Mouse (Mus musculus): ENCODE data around the gene Rnf43.

Gene Rnf43

GRCm38 (mm10) chr11:87709513-87710261 lies 47.2 kb downstream of the Rnf43 start:
- DNase-seq (ENCODE audit: low read depth in 2 of 2, low spot score in 2 of 2), result no peak

- DNase-seq (ENCODE audit: low read depth in 2 of 2, low spot score in 2 of 2), result no peak
Observed at GRCm38 (mm10) chr11:87710262-87710615, 47.7 kb downstream of the Rnf43 start.

GRCm38 (mm10) chr11:87712188-87712587 lies 49.7 kb downstream of the Rnf43 start:
- DNase-seq (ENCODE audit: low read depth in 2 of 2, low spot score in 2 of 2), result no peak

- DNase-seq (ENCODE audit: low read depth in 2 of 2, low spot score in 2 of 2), result no peak
Observed at GRCm38 (mm10) chr11:87715999-87716398, 53.5 kb downstream of the Rnf43 start.

GRCm38 (mm10) chr11:87719526-87719925 lies 57.0 kb downstream of the Rnf43 start:
- no peak for DNase-seq (ENCODE audit: low read depth in 2 of 2, low spot score in 2 of 2)

- peak; percentile 53 to 65 for DNase-seq (ENCODE audit: low read depth in 2 of 2, low spot score in 2 of 2)
Observed at GRCm38 (mm10) chr11:87720324-87720723, 57.8 kb downstream of the Rnf43 start.

GRCm38 (mm10) chr11:87720839-87721238 lies 58.3 kb downstream of the Rnf43 start:
- peak; percentile 74 to 80 for DNase-seq (ENCODE audit: low read depth in 2 of 2, low spot score in 2 of 2)

GRCm38 (mm10) chr11:87722168-87722567 lies 59.6 kb downstream of the Rnf43 start:
- DNase-seq (ENCODE audit: low read depth in 2 of 2, low spot score in 2 of 2), result no peak

- no peak for DNase-seq (ENCODE audit: low read depth in 2 of 2, low spot score in 2 of 2)
Observed at GRCm38 (mm10) chr11:87722891-87723290, 60.4 kb downstream of the Rnf43 start.

- no peak for DNase-seq (ENCODE audit: low read depth in 2 of 2, low spot score in 2 of 2)
Observed at GRCm38 (mm10) chr11:87725515-87725914, 63.0 kb downstream of the Rnf43 start.

- DNase-seq (ENCODE audit: low read depth in 2 of 2, low spot score in 2 of 2), result no peak
Observed at GRCm38 (mm10) chr11:87725964-87726562, 63.5 kb downstream of the Rnf43 start.

GRCm38 (mm10) chr11:87727021-87727420 lies 64.5 kb downstream of the Rnf43 start:
- no peak for DNase-seq (ENCODE audit: low read depth in 2 of 2, low spot score in 2 of 2)

- no peak for DNase-seq (ENCODE audit: low read depth in 2 of 2, low spot score in 2 of 2)
Observed at GRCm38 (mm10) chr11:87727471-87727870, 64.9 kb downstream of the Rnf43 start.

GRCm38 (mm10) chr11:87728850-87729592 lies 66.5 kb downstream of the Rnf43 start:
- DNase-seq (ENCODE audit: low read depth in 2 of 2, low spot score in 2 of 2), result no peak

- DNase-seq (ENCODE audit: low read depth in 2 of 2, low spot score in 2 of 2), result no peak
Observed at GRCm38 (mm10) chr11:87729593-87730185, 67.2 kb downstream of the Rnf43 start.

- DNase-seq (ENCODE audit: low read depth in 2 of 2, low spot score in 2 of 2), result no peak
Observed at GRCm38 (mm10) chr11:87730652-87731310, 68.3 kb downstream of the Rnf43 start.

GRCm38 (mm10) chr11:87734346-87734745 lies 71.8 kb downstream of the Rnf43 start:
- DNase-seq (ENCODE audit: low read depth in 2 of 2, low spot score in 2 of 2), result peak in 1 of 2 experiments; percentile 55

GRCm38 (mm10) chr11:87735691-87736090 lies 73.2 kb downstream of the Rnf43 start:
- DNase-seq (ENCODE audit: low read depth in 2 of 2, low spot score in 2 of 2), result no peak

- DNase-seq (ENCODE audit: low read depth in 2 of 2, low spot score in 2 of 2), result no peak
Observed at GRCm38 (mm10) chr11:87736647-87737134, 74.2 kb downstream of the Rnf43 start.

- peak; percentile 97 to 98 for DNase-seq (ENCODE audit: low read depth in 2 of 2, low spot score in 2 of 2)
Observed at GRCm38 (mm10) chr11:87737175-87737740, 74.7 kb downstream of the Rnf43 start, which contains the start of gene Supt4a. Gene Supt4a (plus strand): TSS chr11:87737552.

- no peak for DNase-seq (ENCODE audit: low read depth in 2 of 2, low spot score in 2 of 2)
Observed at GRCm38 (mm10) chr11:87743691-87744090, 81.2 kb downstream of the Rnf43 start.
